Mouse (Mus musculus) ES-Bruce4 (cell line): ENCODE measurements around the gene Psmd3.

ENCODE experiments used
- CTCF ChIP-seq: IDR thresholded peaks from one replicate; pipeline ENCODE4 v1.8.1; 2011; ENCODE audit warnings: low read depth, low read length
- EP300 ChIP-seq: IDR thresholded peaks from 2 replicates; pipeline ENCODE4 v1.6.1; 2011; ENCODE audit warnings: low read depth, low read length; ENCODE audit not compliant: insufficient read depth

DNA sequence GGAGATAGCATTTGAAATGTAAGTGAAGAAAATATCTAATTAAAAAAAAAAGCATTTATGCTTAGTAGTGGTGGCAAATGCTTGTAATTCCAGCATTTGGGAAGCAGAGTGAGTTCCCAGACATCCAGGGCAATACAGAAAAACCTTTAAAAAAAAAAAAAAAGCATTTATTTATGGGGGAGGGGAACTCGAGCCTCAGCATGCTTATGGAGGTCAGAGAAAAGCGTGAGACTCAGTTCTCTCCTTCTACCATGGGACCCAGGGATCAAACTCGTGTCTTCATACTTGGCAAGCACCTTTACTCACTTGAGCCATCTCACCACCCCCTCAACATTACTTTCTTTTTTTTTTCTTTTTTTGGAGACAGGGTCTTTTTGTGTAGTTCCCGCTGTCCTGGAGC, 1.2 kb upstream of the Psmd3 start:
- TF ChIP-seq EP300 = no peak
- no peak for TF ChIP-seq CTCF
